Mouse (Mus musculus) 416B (cell line): ENCODE measurements at regions not wholly inside any gene's neighbourhood (a gene's known extent, or its start where the extent isn't known, plus 50 kb on each side); places are given as distances from the start of the nearest gene placed in this dataset.
A peak's percentile ranks its signal among the peaks of the same experiment; 100 is the strongest.
"Not testable (repeated sequence)": the region's sequence is repeated elsewhere in the genome, so short reads cannot be mapped to it uniquely, and the experiment has no call there.

Experiments used
- DNase-seq: peaks from one replicate; pipeline ENCODE4 v3.0.0; 2011; ENCODE audit warnings: low read depth

DNA sequence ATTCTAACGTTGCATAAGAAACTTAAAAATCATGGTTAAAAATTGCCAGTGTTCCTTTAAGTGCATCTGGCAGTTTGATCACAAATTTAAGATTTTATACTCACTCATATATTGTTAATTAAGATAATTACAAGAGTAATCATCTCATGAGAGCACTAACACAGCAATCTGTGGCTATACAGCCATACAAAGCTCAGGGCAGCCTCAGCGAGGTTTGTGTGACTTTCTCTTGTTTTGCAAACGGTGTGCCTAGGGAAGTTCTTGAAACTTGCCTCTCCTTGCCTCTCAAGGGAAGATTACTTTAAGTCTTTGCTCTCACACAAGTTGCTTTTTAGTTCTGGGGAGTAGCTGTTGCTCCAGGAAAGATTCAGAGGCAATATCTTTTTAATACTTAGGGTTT is 58.1 kb upstream of the Slc1a4 start:
- DNase-seq, result no peak

DNA sequence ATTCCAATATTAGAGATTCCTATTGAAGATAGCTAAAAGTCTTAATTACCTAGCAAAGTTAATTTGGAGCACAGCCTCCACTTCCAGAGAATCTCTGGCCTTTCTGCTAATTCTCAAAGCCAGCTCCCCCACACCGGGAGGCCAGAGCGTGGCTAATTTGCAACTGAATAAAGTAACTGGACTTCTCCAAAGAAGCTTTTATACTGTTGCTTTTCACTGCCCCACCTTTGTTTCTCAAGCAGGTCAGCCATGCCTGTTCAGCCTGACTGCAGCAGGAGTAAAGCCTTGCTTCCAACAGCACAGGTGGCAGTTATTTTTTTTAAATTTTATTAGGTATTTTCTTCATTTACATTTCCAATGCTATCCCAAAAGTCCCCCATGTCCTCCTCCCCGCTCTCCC is 60.8 kb upstream of the Slc1a4 start:
- DNase-seq, result not testable (repeated sequence)

DNA sequence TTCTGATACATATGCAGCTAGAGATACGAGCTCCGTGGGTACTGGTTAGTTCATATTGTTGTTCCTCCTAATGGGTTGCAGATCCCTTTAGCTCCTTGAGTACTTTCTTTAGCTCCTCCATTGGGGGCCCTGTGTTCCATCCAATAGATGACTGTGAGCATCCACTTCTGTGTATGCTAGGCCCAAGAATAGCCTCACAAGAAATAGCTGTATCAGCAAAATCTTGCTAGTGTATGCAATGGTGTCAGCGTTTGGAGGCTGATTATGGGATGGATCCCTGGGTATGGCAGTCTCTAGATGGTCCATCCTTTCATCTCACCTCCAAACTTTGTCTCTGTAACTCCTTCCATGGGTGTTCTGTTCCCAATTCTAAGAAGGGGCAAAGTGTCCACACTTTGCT is 61.3 kb upstream of the Slc1a4 start:
- not testable (repeated sequence) for DNase-seq

DNA sequence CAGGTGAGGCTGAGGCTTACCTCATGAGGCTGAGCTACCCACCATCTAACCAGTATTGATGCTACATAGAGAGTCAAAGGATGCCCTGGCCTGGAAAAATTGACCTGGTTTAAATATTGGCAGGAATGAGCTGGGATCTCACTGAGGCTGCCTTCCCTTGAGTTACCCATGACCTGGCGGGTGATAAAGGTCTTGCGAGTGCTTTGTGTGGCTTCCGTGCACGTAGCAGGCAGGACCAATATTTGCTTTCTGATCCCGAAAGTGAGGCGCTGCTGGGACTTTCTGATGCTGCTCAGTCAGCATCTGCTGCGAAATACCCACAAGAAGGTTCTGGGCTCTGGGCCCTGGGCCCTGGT is 63.3 kb upstream of the Slc1a4 start:
- DNase-seq, result no peak

DNA sequence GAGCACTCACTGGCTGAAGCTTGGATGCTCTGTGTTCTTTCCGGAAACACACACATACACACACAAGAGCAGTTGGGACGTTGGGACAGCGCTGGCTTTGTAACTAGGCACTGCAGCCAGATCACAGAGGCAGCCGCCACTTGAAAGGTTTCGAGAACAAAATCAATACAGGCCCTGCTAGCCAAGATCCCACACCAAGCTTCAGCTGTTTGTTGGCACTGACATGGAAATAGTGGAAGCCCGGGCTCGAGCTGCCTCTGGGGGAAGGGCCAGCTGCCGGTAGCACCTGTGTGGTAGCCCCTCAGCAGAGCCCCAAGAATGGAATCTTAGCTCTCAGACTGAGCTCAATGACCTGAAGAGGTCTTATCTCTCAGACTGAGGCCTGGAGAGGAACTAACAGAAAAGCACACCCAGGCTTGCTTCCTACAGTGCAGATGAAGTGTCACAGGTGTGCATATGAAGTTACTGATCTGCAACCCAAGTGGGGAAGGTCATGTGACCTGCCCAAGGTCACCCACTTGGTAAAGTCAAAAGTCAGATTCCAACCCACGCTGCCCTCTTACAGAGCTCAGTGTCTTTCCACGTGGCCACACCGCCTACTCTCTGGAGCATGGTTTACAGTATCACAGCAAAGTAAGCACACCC is 63.8 kb upstream of the Slc1a4 start:
- no peak for DNase-seq

DNA sequence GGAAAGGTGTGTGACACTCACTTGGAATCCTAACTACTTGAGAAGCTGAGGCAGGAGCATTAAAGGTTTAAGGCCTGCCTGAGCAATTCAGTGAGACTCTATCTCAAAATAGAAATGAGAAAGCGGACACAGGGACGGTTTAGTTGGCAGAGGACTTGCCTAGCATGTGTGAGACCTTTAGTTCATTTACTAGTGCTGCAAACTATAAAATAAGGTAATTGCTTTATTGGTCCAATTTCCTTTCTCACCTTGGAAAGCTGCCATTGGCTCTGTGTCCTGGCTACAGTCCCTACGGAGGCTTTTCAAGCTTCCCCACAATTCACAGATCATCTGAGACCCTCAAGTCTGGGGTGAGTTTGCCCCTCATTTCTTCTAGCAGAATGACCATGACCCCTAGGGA is 64.4 kb upstream of the Slc1a4 start:
- DNase-seq, result no peak

DNA sequence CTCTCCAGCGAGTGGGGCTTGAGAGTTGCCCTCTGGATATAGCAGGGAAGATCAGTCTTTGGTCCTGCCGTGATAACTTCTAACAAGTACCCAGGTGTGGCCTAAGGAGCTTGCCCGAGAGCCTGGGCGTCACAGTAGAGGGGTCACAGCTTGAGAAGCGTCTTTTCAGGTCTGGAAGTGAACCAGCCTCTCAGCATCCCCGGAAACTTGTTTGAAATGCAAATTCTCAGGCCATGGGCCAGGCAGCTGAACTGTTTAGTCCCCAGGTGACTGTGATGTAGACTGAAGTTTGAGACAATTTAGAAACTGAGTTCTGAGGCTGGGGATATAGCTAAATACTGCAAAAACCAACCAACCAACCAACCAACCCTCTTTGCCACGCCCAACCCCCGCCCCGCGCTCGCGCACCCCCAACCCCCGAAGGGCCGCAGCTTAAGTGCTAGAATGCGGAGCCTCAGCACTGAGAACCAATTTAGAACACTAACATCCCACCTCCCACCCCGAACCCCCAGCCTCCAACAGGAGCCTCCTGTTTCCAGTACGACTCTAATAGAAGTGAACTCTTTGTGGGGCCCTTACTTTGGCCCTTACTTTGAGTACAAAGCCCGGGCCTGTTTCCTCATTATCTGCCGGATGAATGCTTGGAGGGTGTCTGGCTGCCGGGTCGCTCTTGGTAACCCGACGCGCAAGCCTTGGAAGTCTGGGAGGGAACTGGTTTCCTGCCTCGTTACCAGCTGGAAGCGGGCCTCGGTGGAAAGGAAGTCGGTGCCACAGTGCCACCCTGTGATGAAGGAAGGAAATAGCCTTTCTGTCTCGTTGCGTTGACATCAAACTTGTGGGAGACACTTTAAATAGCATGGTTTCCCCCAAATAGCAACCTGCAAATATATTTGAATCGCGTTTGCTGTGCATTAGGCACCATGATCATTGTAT is 68.1 kb upstream of the Slc1a4 start:
- peak; percentile 71 for DNase-seq

DNA sequence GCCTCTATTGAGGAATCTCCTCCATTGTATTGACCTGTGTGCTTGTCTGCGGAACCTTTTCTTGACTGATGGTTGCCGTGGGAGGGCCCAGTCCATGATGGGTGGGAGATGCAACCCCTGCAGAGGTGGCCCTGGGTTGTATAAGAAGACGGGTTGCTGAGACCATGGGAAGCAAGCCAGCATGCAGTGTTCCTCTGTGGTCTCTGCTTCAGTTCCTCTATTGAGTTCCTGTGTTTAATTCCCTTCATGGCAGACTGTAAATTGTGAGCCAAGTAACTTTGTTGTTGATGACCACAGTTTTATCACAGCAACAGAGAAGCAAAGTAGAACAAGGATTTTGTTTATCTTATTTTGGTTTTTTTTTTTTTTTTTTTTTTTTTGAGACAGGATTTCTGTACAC is 70.9 kb upstream of the Slc1a4 start:
- peak; percentile 22 for DNase-seq

DNA sequence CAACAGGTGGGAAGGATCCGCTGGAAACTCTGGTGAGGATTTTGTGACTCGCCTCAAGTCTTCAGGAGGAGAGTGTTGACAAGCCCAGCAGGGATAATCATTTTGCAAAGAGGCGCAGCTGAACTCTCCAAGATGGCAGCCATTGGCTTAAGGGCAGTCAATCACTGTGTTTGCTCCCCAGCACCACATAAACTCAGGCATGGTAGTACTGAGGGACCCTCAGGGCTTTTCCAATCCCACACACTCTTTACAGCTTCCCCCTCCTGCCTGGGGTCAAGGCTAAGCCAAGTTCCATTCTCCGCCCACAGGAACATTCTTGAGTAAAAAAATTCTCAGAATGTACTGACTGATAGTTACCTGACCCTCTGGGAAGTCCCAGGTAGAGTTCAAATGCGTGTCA is 72.0 kb upstream of the Slc1a4 start:
- no peak for DNase-seq

DNA sequence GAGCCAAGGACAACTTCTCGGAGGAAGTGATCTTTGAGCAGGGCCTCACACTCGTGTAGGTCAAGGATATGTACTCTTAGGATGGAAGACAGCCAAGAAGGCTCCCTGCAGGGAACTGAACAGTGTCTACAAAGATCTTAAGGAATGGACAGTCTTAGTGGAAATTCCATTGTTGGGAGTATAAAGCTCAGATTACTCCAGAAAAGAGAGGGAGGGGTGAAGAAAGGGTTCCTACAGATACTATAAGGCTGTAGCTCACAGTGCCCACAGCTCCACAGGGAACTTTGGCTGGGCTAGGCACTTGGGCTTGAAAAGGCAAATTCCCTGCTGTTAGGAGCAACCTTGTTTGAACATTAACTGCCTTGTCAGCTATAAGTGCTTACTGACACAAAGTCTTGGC is 85.6 kb upstream of the Slc1a4 start:
- no peak for DNase-seq

DNA sequence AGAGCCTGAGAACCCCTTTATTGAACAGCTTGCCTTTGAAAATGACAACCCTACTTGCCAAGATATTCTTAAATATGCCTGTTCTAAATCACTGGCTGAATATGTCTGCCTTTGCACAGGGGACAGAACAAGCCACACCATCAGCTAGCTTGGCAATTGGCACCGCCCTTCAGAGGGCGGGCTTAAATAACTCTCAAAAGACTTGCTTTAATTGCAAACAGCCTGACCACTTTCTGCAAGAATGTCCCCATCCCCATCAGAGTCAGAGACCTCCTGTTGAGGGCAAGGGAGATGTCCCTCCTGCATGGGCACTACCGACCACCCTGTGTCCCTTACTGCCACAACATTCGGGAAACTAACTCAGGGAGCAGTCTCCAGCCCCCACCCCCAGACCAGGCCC is 88.4 kb upstream of the Slc1a4 start:
- no peak for DNase-seq

DNA sequence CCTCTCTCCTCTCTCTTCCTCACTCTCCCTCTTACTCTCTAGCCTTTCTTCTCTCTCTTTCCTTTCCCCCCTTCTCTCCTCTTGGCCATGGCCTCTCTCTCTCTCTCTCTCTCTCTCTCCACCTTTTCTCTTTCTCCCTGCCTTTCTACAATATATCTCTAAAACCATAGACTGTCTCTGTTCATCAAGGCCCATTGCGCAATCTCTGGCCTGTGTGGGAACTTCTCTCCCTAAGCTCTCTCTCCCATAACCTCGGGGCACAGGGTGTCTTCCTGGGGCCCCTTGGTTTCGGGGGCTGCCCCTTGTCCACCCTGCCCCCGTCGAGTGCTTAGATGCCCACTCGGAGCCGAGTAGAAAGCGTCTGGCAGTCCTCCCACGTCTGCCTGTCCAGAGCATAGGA is 103.5 kb upstream of the Slc1a4 start:
- DNase-seq, result no peak

DNA sequence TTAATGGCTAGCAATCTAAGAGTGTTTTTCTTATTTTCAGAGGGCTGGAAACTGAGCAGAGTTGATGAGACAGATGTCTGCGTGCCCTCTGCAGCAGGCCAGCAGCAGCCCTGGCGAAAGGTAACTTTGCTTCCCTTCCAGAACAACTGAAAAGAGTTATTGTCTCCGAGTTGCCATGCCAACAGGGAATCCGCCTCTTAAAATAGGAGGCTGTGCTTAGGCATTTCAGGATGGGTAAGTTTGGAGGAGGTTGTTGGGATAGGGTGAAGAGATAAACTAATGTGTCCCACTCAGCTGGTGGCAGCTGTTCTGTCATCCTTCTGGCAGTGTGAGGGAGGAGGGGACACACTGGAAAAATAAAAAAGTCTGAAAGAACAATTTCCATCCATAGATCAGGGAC is 100.6 kb upstream of the Sertad2 start:
- DNase-seq, result no peak

DNA sequence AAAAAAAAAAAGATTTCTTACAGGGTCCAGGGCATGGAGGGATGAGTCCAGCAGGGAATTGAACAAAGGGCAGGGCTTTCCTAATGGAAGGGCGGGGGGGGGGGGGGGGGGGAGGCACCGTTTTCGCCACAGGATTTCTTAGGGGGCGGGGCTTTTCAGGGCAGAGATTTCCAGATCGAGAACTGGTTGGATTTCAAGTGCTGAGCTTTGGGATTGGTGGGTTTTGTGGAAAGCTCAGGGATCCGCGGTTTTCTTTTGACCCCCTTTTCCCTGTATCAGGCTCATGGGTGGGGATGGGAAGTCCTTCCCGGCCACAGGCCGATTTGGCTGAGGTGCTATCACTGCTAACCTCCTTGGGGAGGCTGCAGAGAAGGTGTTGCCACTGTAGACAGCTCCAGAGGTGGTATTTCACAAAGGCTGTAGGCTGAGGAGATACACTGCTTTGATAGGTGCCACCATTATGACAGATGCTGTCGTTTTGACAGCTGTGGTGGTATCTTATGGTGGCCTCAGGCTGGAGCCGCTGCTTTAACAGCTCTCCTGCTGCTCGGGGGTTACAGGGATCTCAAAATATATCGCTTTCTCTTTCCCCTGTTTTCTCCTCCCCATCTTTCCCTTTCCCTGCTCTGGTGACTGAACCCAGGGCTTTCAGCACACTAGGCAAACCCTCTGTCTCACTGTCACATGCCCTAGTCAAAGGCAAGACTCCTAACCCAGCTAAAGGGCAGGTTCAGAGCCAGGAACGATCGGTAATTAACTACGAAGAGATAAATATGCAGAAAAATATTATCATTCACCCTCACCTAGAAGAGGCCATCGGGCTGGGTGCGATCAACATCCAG is 97.8 kb upstream of the Sertad2 start:
- no peak for DNase-seq

DNA sequence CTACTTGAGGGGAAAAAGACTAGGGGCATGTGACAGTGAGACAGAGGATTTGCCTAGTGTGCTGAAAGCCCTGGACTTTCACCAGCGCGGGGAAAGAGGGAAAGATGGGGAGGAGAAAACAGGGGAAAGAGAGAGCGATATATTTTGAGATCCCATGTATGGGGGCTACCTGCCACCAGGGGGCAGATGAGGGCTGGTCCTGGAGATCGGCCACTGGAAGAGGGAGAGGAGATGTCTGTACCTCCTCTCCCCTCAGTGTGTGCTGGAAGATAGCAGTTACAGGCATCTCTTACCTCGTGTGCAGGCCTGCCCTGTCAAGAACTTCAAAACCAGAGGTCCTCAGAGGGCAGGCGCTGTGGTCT is 97.2 kb upstream of the Sertad2 start:
- DNase-seq, result peak; percentile 64

DNA sequence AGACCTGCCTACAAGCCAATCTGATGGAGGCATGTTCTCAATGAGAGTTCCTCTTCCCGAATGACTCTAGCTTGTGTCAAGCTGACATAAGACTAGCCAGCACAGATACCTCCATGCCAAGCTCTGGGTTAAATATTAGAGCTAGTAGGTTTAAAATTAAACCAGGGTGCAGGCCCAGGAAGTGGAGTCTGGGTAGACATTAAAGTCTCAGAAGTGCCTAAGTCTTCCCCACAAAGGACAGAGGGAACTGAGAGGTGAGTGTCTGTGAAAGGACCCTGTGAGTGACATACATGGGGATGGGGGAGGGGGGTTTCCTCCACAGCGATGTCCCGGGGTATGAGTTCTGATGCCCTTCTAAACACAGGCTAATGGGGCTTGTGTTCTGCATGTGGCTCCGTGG is 90.2 kb upstream of the Sertad2 start:
- DNase-seq, result no peak

DNA sequence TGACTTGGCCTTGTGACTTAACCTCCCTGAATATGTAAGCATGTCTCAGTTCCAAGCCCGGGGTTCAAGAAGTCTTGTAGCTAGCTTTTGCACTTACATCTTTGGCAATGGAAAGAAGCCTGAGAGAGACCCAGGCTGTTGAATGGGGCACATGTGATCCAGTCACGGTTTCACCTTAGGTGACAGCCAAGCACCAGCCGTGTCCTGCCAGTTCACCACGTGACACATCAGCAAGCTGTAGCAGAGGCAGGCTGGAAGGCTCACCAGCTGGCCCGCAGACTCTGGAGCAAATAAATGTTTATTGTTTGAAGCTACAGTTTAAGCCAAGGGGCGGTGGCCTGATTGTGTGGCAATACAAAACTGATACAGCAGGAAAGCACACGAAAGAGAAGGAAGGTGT is 89.3 kb upstream of the Sertad2 start:
- DNase-seq, result no peak

DNA sequence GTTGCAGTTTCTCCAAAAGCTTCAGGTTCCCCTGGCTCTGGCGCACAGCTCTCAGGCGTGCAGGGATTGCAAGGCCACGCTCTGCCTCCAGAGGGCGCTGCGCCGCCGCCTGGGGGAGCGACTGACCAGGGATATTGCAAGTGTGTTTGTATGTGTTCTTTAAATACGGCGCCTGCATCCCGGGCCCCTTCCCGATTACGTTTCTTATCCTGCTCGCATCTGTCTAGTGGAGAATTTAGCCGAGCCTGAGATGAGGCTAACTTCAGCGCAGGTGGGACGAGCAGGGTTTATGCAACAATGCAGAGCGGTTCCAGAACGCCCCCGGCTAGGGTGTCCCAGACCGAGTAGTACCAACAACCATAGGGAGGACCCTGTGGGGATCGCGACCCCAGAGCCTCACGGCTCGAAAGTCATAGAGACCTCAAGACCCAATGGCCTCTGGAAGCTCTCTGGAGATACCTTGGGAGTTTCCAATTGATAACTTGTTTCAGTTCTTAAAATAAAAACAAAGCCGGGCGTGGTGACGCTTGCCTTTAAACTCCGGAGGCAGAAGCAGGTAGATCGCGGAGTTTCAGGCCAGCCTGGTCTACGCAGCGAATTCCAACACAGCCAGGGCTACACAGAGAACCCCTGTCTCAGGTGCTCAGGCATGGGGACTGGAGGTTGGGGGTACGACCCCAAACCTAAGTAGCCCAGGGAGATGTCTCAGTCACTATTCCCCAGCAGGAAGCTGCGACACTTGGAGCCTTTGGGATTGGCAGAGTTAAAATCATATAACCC is 87.8 kb upstream of the Sertad2 start:
- DNase-seq, result peak; percentile 78

DNA sequence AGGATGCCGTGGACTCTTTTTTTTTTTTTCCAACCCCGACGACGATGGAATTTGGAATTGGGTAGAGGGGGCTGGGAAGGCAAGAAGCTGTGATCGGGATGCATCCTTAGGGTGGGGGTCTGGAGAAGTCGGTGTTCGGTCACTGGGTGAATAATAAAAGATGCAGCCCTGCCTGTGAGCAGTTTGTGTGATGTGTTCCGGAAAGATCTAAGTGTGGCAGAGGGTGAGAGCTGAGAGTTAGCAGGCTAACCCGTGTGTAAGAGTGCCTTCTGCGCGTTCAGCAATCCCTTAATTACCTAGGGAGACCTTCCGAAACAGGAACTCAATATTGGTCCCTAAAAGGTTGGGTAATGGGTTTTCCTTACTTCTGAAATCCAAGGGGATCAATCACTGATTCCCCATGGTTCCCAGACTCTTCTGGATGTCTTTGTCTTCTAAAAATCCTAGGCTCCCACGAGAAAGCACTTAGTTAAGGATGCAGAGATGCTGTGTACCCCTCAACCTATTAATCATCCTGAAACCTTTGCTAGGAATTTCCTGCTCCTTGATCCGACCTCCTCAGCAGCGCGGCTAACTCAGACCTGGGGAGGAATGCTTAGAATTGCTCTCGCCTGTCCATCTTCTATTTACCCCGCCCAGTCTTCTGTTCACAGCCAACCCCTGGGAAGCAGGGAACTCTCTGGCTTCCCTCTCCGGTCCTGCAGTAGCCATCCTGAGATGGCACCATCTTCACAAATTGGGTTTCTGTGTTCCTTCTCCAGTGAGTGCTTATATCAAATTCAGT is 87.0 kb upstream of the Sertad2 start:
- no peak for DNase-seq

DNA sequence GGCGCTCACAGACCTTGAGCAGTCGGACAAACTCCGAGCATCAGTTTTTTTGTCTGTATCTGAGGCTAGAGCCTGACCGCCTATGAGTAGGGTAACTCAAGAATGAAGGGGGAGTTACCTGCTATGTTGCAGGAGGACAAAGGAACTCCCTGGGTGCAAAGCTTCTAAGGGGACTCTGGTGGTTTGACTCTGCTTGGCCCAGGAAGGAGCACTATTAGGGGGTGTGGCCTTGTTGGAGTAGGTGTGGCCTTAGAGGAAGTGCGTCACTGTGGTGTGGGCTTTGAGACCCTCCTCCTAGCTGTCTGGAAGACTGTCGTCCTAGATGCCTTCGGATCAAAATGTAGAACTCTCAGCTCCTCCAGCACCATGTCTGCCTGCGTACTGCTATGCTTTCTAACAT is 83.9 kb upstream of the Sertad2 start:
- no peak for DNase-seq

DNA sequence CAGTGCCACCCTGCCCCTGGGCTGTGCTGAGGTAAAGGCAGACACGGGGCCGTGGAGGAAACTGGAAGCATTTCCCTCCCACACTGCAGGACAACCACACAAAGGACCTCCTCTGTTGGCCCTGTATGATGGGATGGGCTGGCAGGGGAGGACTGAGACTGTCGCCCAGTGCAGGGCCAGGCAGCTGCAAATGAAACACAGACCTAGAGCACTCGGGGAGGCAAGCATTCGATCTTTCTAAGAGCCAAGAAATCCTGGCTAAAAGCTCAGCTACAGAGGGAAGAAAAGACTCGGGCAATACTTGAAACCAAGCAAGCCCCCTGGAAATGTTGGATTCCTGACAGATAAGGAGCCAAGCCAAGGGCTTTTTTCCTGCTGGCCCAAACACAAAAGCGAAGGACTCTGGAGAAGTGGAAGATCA is 82.5 kb upstream of the Sertad2 start:
- DNase-seq, result no peak
